Mouse (Mus musculus): ENCODE measurements at regions not wholly inside any gene's neighbourhood (a gene's known extent, or its start where the extent isn't known, plus 50 kb on each side); places are given as distances from the start of the nearest gene placed in this dataset.

DNA sequence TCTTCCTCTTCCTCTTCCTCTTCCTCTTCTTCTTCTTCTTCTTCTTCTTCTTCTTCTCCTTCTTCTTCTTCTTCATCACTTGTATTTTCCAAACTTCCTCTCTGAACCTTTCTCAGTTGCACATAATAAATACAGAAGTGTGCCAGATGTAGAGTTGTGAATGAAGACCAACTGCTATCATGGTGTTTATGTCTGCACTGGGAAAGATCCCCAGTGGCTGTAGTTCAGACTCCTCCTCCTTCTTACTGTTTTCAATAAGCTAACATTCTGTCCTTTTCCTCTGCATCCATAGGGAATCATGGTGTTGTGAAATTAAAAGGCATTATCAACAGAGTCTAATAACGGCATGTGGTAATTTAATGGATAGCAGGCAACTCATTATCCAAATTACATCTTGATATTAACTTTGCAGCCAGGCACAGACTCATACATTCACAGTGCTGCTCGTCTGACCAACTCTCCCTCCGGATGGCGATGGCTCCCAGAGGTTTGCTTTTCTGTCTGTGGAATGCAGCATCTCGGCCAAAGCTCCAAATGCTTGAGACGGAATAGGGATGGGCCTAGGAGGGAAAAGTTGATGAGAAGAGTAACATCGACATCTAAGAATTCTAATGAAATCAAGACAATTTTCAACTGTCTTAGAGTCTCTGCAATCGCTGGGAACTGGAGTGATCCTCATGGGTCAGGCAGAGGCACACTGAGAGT lies 219.6 kb downstream of the Irs2 start:
- TF ChIP-seq POLR2A (IDR thresholded peaks at IDR 0.05; ENCODE audit: control insufficient read depth in 1 of 2, insufficient read depth in 1 of 2, low read depth in 1 of 2, low read length in 2 of 2, poor library complexity in 1 of 2) (no peak), NELFE (IDR thresholded peaks at IDR 0.05; ENCODE audit: low read depth, low read length) (no peak), CTCF (IDR thresholded peaks at IDR 0.05 in 2 of 3, conservative IDR thresholded peaks at IDR 0.05 in 1 of 3; ENCODE audit: control insufficient read depth in 1 of 3, insufficient read depth in 1 of 3, low read depth in 2 of 3, low read length in 3 of 3, poor library complexity in 1 of 3, severe bottlenecking in 1 of 3) (no peak), EP300 (IDR thresholded peaks at IDR 0.05; ENCODE audit: low read depth in 1 of 2, low read length in 2 of 2) (no peak), MXI1 (IDR thresholded peaks at IDR 0.05; ENCODE audit: low read depth, low read length) (no peak), MAZ (IDR thresholded peaks at IDR 0.05; ENCODE audit: low read depth, low read length) (no peak), SIN3A (IDR thresholded peaks at IDR 0.05; ENCODE audit: low read length) (no peak), JUND (IDR thresholded peaks at IDR 0.05; ENCODE audit: low read depth, low read length) (no peak)
